Mouse (Mus musculus) heart, postnatal 14 days (tissue): ENCODE data around the gene Gtsf1. TPM values are rescaled to one million over a fixed set of nuclear protein-coding genes. Genes with fewer than 3 reads are reported as not detected.

ENCODE experiments used
- DNase-seq, 2 experiments: peaks; one replicate each; pipeline ENCODE4 v3.0.0; 2021 to 2022
- intact Hi-C: fragments of 180-260 bp; cut with DNase I; formaldehyde crosslinking; loops from one replicate; pipeline ENCODE4 v1.15.1; 2025
- total RNA-seq, 2 experiments: library from RNA; stranded (reverse); gene quantifications; 2 replicates each; pipeline ENCODE4 v1.2.3; 2021

Gtsf1 gene
- total RNA-seq, 2 experiments from 2014 or later: 0.34 TPM; not detected in 1

DNA sequence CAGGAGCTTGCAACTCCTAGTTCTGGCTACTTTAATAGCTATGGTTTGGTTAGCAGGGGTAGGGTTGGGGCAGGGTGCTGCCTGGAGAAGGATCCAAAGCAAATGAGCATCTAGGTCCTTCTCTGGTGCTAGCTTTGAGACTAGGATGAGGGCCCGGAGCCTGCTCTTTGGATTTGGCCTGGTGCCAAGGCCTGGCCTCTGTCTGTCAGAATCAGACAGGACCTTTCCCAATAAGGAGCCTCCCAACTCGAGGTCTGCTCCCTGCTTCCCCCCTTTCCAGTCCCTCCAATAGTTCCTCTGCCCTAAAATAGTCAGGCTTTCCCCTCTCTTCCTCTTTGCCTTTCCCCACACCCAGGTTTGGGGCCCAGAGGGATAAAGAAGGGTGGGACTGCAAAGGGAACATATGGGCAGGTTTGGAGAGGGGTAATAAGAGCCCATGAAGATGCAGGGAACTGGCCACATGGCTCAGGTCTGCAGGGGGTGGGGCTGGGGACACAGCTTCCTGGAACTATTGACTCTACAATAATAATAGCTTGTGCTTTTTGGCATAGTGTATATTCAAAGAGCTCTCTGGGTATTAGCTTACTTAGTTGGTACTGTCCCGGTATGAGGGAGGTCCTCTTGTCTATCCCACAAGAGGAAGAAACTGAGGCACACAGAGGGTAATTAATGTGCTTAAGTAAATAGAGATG lies 51.5 kb downstream of the Gtsf1 start:
- no peak for DNase-seq
- intact Hi-C loops: no loop called here

DNA sequence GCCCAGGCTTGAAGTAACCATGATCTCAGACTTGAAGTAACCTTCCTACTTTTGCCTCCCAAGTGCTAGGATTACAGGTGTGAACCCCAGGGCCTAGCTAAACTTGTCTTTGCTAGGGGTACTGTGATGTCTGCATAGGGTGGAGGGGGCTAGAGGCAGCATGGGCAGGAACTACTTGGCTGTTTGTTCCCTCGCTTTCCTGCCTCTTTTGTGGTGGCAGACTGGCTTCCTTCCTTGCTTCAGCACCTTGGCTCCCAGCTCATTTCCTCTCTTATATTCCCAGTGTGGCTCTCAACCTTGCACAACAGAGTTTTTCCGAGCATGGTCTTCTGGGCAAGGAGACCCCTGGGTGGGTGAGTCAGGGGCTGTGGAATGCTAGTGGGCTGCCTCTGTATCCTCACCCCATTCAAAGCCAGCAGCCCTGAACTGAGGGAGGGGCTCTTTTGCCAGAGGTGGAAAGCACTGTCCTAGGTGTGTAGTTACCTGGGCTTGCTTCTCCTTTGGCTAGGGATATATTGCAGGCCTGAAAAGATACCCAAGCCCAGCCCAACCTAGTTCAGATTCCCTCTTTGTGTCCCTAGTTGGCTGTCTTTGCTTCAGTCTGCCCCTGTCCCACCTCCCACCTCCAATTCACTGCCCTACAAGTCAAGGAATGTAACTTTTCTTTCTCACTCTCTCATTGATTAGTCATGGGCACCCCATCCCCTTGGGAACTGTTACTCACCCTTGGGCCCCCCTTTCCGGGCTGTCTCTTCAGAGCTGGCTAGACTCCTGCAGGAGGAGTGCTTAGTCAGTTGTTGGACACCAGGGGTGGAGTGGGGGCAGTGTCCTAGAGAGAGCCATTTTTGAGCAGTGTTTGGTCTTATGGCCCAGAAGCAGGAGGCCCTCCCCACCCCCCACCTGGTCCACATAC lies 52.3 kb downstream of the Gtsf1 start:
- no peak for DNase-seq

DNA sequence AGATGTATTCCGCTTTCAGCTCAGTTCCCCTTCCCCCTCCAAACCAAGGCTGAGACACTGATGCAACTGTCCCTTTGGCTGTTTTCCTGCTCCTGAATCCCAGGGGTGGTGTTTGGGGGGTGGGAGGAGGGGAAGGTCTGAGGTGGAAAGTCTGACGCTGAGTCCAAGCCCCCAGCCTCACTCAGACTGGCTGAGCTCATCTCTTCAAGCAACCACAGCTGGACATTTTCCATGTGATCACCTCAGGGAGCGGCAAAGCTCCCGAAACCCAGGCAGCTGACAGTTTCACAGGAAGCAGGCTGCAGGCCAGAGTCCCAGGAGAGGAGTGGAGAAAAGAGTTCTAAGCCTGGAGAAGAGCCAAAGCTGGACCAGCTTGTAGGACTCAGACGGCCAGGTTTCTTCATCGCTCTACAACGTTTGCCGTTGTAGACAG lies 53.4 kb downstream of the Gtsf1 start:
- intact Hi-C loops: no loop called here
- DNase-seq: peak; percentile 60 to 67

More for the DNA sequence above, 52.3 kb downstream of the Gtsf1 start:
- intact Hi-C loops: no loop called here

DNA sequence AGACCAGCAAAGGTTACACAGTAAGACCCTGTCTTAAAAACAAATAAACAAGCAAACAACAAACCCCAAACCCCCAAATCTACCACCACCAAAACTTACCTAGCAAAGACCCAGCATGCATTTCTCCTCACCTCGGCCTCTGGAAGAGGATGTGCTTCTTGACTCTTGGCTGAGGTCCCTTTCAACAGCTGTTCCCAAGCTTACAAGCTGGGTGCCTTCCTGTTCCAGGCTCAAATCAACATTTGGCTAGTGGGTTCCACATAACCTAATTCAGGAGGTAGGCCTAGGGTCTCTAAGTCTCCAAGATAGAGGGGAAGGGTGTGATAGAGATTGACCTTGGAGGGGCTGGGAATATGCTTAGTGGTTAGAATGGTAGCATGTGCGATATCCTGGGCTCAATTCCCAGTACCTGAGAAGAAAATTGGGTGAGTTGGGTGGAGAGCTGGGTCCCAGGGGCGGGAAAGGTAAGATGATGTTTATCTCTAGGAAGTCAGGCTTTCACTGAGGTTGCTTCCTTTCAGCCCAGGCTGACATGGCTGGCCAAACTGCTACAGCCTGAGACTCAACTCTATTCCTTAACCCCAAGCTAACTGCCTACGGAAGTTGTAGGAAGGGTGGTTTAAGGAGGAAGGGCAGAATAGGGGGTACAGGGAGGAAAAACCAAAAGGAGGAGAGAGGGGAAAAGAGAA lies 55.0 kb downstream of the Gtsf1 start:
- intact Hi-C loops: no loop called here

DNA sequence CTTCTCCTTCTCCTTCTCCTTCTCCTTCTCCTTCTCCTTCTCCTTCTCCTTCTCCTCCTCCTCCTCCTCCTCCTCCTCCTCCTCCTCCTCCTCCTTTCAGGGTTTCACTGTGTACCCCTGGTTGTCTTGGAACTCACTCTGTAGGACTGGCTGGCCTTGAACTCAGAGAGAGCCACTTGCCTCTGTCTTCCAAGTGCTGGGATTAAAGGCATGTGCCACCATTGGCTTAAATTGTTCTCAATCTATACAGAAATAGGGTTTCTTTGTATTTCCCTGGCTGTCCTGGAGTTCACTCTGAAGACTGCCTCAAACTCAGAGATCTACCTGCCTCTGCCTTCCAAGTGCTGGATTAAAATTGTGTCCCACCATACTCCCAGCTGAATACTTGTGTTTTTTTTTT lies 57.8 kb downstream of the Gtsf1 start:
- no peak for DNase-seq
- intact Hi-C loops: no loop called here

More for the DNA sequence above, 55.0 kb downstream of the Gtsf1 start:
- no peak for DNase-seq

DNA sequence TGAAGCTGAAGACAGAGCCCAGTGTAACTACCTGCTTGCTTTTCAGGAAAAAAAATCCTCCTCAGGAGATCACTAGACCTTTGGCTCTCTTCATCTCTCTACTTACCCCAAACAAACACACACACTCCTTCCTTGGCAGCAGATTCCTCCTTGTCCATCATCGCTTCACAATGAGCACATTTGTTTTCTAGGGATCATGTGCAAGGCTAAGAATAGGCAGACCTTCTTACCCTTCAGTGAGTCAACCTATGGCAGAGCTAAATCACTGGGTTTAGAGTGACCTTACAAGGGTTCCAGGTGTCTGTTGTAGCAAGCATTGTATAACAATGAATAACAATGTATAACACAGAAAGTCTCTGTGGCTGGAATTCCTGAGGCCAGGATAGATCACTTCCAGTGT lies 58.5 kb downstream of the Gtsf1 start:
- DNase-seq: no peak
- intact Hi-C loops: no loop called here

DNA sequence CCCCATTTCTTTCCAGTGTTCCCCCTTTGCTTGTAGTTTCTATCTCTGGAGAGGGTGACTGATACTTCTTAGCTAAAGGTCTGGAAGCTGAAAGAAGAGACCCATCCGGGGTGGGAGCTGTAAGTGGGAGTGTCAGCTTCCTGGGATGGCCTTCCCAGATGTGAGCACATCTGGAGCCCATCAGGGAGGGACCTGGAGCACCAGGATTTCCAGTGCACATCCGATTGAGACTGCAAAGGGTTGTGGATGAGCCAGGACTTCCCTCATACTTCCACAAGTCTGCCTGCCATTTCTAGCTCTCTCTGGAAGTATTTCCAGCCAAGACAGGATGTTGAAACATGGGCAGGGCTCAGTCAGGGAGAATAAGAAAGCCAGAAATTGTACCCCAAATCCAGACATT lies 59.1 kb downstream of the Gtsf1 start:
- intact Hi-C loops: no loop called here
- DNase-seq: peak in 1 of 2 experiments; percentile 60

GRCm38 (mm10) chr15:103370462-103370861 lies 59.8 kb downstream of the Gtsf1 start:
- no peak for DNase-seq

GRCm38 (mm10) chr15:103369123-103369522 lies 61.1 kb downstream of the Gtsf1 start:
- intact Hi-C loops: loop anchor here (2.0 kb wide), 1 partner anchor 14 kb away; no protein-coding TSS in a partner anchor
- no peak for DNase-seq

More at GRCm38 (mm10) chr15:103370462-103370861, 59.8 kb downstream of the Gtsf1 start:
- intact Hi-C loops: no loop called here

DNA sequence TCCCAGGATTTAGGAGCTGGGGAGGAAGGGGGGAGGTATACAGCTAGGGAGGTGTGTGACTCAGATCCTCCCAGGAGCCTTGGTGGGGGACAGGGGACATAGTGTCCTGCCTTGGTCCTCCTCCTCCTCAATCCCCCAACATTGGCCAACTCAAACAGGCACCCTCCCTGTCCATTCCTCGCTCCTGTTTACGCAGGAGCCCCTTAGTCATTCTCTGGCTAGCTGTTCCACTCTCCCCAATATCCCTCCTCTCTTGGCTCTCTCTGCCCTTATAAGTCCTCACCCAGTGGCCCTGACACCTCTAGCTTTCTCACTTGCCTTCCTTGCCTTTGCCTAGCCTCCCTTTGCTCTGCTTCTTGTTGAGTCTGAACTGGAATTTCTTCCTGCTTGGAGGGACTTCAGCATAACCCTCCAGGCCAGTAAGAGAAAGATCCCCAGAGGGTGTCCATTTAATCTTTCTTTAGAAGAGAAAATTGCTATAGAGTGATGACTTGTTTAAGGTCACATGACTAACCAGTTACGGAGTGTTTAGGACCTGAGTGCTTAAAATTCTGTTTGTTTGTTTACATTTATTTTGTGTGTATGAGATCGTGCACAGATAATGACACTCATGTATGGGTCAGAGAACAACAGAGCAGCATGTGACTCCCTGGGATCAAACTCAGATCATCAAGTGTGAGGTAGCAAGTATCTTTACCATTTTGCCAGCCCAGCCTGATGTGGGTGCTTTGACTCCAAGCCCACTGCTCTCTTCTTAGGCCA lies 61.9 kb downstream of the Gtsf1 start:
- no peak for DNase-seq
- intact Hi-C loops: loop anchor here (2.0 kb wide), 1 partner anchor 14 kb away; no protein-coding TSS in a partner anchor

- peak; percentile 85 to 90 for DNase-seq
- intact Hi-C loops: loop anchor here (1.0 kb wide), 1 partner anchor 22 kb away; no protein-coding TSS in a partner anchor
These were observed 63.7 kb downstream of the Gtsf1 start, which contains the start of gene Itga5 for GRCm38 (mm10) chr15:103366376-103367149. TSS of gene Itga5 (minus strand) at chr15:103366763.

GRCm38 (mm10) chr15:103365471-103366375 lies 64.5 kb downstream of the Gtsf1 start:
- DNase-seq: peak; percentile 64 to 69
- intact Hi-C loops: loop anchor here (1.0 kb wide), 1 partner anchor 23 kb away; no protein-coding TSS in a partner anchor

DNA sequence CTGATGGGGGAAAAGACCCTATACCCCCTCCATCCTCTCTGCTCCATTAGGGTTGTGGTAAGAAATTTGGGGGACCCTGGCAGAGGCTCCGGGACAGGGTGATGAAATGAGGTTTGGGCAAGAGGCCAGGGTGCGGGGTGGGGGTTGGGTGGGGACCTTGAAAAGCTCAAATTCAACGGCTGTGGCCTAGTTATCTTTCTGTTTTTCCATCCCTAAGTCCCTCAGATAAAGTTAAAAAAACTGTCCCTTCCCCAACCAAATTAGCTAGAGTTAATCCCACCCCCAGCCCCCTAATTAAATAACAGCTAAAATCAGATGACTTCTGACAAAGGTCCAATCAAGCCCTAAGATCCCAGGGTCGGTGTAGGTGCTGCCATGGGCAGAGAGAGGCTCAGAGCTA lies 65.5 kb downstream of the Gtsf1 start:
- intact Hi-C loops: no loop called here
- DNase-seq: no peak

- intact Hi-C loops: no loop called here
- DNase-seq: no peak
These were observed 66.5 kb downstream of the Gtsf1 start for GRCm38 (mm10) chr15:103363809-103364208.

DNA sequence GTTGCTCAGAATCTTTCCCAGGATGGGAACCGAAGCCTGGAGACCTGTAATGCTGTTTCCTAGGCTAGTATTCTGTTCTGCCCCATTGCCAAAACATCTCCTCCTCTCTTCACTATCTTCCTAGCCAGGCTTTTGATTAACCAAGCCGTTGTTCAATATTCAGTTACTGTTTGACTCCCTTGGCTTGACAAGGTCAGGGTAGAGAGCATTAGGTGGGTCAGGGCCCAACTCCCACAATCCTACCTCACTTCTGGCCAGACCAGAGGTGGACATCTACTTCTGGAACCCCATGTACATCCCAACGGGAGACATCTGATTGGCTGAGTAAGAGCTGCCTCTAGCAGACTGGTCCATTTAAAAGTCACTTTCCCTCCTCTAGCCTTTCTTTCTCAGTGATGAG lies 67.3 kb downstream of the Gtsf1 start:
- intact Hi-C loops: no loop called here
- DNase-seq: no peak

DNA sequence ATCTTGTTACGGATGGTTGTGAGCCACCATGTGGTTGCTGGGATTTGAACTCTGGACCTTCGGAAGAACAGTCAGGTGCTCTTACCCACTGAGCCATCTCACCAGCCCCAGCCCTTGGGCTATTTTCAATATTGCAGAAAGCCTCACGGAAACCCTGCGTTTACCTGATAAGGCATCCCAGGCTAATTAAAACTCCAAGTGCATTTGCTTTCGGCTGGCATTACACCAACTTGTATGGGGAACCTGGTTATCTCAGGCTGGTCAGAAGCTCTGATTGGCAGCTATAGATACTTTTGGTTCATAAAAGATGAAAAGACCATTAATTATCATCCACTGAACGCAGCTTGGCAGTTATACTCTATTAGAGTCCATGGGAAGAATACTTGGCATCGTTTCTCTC lies 67.9 kb downstream of the Gtsf1 start:
- intact Hi-C loops: no loop called here
- DNase-seq: no peak

- DNase-seq: no peak
- intact Hi-C loops: no loop called here
These were observed 69.0 kb downstream of the Gtsf1 start for GRCm38 (mm10) chr15:103361269-103361668.
